Mouse (Mus musculus): Measurements from ENCODE around the gene Rptor. TPM values are rescaled to one million over a fixed set of nuclear protein-coding genes. Genes with fewer than 3 reads are reported as not detected.

The Rptor gene
- polyA plus RNA-seq, 1 experiment from 2014 or later = 9.2 TPM

DNA sequence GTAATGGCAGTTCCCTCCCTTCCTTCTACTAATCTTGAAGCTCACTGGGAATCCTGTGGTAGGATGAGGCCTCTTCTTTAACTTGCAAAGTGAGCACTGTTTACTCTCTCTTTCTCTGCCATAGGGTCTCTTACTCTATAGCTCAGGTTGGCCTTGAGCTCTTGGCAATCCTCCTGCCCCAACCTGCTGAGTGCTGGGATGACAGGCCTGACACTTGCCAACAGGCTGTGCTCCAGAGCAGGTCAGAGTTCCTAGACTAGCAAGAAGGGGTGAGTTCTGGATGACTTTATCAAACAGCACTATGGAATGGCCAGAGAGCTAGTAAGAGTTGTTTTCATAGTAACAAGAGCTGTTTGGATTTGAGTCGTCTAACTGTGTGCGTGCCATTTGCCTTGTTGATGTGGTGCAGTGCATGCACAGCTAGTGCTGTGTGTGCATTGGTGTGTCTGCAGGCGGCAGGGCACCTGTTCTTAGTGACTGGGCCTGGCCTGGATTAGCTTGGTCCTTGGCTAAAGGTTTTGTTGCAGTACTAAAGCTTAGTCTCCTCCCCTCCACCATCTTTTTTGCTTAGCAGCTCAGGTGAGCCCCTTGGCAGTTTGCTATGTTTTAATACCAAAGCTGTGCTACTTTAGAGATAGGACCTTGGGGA, 28.6 kb downstream of the Rptor start:
- Histone ChIP-seq H3K36me3 (ENCODE audit: poor library complexity, severe bottlenecking) (no peaks in the 10 kb centered on the region), H3K9ac (no peak overlapping the region), H3K4me3 (no peak overlapping the region), H3K9me3 (replicated peaks) (no peaks in the 10 kb centered on the region), H3K4me2 (no peak overlapping the region), H3K27ac (no peak overlapping the region), H3K4me1 (peaks cover 21% of the 10 kb centered on the region), H3K27me3 (no peaks in the 10 kb centered on the region)
- no peak for ATAC-seq
- 81% methylated on average over 3 of the region's 3 CpGs for WGBS

DNA sequence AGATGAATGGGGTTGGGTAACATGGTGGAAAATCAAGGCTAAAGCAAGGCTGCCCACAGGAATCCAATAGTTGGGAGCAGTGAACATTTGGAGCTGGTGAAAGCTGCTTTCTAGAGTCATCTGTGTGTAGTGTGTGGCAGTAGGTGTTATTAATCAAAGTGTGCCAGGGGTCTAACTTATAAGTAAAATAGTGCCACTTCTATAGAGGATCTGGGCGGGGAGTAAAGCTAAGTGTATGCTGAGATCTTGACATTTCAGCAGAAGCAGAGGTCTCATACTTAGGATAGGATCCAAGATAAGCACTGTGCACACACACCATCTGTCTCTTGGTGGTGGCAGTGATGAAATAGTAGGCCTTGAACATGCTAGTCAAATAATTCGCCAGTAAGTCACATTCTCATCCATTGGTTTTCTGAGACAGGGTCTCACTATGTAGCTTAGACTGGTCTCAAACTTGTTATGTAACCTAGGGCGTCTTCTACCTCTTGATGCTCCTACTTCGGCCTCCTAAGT, 33.7 kb downstream of the Rptor start:
- Histone ChIP-seq H3K4me2 (no peak overlapping the region), H3K4me3 (no peak overlapping the region), H3K27me3 (no peaks in the 10 kb centered on the region), H3K36me3 (ENCODE audit: poor library complexity, severe bottlenecking) (no peaks in the 10 kb centered on the region), H3K4me1 (peaks cover 28% of the 10 kb centered on the region), H3K27ac (no peak overlapping the region), H3K9me3 (replicated peaks) (no peaks in the 10 kb centered on the region), H3K9ac (no peak overlapping the region)
- no peak for ATAC-seq
- WGBS = 98% methylated on average over 4 of the region's 4 CpGs

DNA sequence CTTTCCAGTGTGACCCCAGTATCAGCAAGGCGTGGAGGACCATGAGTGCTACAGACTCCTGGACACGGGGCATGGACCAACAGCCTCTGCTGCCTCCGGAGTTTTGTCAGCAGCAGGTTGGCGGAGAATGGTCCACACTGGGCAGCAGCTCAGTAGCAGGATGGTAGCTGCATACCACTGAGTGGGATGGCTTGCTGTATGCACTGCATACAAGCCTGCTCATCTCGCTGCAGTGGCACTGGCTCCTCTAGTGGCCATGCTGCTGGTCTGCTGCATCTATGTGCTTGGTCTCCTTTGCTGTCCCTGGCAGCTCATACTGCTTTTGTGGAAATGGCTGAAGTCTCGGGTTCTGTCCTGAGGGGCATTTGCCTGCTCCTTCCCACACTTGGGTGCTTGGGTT, 34.8 kb downstream of the Rptor start:
- ATAC-seq = no peak
- WGBS = 87% methylated on average over 6 of the region's 6 CpGs
- H3K9ac ChIP-seq = no peak overlapping the region
- no peaks in the 10 kb centered on the region for H3K9me3 ChIP-seq (replicated peaks)
- H3K27me3 ChIP-seq = no peaks in the 10 kb centered on the region
- H3K36me3 ChIP-seq (ENCODE audit: poor library complexity, severe bottlenecking) = no peaks in the 10 kb centered on the region
- H3K4me1 ChIP-seq = peaks cover 34% of the 10 kb centered on the region
- no peak overlapping the region for H3K4me3 ChIP-seq
- H3K4me2 ChIP-seq = no peak overlapping the region
- H3K27ac ChIP-seq = no peak overlapping the region

DNA sequence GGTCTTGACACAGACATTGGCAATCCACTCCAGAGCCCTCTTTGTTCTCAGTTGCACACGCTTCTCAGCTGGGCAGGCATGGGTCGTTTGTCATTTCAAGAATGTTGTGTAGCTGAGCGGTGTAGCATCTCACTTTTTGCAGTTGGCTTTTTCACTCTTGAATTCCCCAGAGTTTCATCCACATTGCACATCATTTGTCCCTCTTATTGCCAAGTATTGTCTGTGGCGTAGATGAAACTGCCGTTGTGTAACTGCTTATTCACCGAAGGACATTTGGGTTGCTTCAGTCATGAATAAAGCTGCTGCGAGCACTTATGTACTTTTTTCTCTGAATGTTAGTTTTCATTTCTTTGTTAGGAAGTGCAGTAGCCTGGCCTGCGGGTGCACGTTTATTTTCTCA, 37.8 kb downstream of the Rptor start:
- Histone ChIP-seq H3K36me3 (ENCODE audit: poor library complexity, severe bottlenecking) (no peaks in the 10 kb centered on the region), H3K9me3 (replicated peaks) (no peaks in the 10 kb centered on the region), H3K27me3 (no peaks in the 10 kb centered on the region), H3K4me1 (peaks cover 52% of the 10 kb centered on the region), H3K27ac (no peak overlapping the region), H3K4me2 (no peak overlapping the region), H3K9ac (no peak overlapping the region), H3K4me3 (no peak overlapping the region)
- no peak for ATAC-seq
- WGBS = 78% methylated on average over 9 of the region's 9 CpGs

DNA sequence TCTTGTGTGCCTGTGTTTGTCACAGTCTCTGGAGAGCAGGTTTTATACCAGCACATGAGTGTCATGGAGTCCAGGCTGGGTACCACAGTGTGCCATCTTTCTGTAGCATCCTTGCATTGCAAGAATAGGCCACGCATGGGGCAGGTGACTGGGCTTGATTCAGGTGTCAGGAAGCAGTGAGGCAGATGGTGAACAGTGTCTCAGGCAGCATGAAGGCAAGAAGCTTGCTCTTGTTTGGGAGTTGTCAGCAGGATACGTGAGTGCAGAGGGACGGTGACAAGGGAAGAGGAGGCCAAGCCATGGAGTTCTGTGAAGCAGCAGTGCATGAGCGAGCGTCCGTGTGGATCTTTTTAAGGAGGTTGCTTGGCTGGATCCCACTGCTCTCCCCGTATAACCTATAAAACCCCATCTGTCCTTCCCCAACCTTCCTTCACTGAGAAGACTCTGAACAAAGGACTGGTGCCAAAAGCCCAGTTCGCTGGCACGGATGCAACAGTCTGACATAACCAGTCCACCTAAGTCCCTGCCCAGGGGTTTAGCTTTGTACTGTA, 39.2 kb downstream of the Rptor start:
- Histone ChIP-seq H3K27me3 (no peaks in the 10 kb centered on the region), H3K36me3 (ENCODE audit: poor library complexity, severe bottlenecking) (no peaks in the 10 kb centered on the region), H3K4me1 (peaks cover 55% of the 10 kb centered on the region), H3K9me3 (replicated peaks) (no peaks in the 10 kb centered on the region), H3K4me2 (no peak overlapping the region), H3K4me3 (no peak overlapping the region), H3K9ac (no peak overlapping the region), H3K27ac (no peak overlapping the region)
- WGBS = 82% methylated on average over 9 of the region's 9 CpGs
- no peak for ATAC-seq

DNA sequence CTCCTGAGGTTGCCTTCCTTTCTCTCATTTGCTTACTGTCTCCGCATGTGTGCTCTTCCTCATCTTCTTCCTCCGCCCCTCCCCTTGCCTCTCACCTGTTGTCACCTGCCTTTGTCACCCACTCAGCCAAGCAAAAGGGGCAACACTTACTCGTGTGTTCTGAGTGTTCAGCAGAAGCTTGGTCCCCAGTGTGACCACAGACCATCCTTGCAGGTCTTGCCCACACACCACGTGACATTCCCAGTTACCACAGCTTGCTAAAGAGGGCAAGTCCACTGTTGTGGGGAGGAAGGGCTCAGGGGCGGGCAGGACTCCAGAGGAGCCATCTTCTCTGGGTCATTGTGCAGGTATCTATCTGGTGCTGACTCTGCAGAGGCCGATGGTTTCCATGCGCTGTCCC, 40.6 kb downstream of the Rptor start:
- H3K27ac ChIP-seq = no peak overlapping the region
- H3K4me3 ChIP-seq = no peak overlapping the region
- H3K9me3 ChIP-seq (replicated peaks) = no peaks in the 10 kb centered on the region
- 85% methylated on average over 7 of the region's 7 CpGs for WGBS
- peaks cover 51% of the 10 kb centered on the region for H3K4me1 ChIP-seq
- ATAC-seq = no peak
- H3K27me3 ChIP-seq = no peaks in the 10 kb centered on the region
- H3K36me3 ChIP-seq (ENCODE audit: poor library complexity, severe bottlenecking) = no peaks in the 10 kb centered on the region
- no peak overlapping the region for H3K4me2 ChIP-seq
- no peak overlapping the region for H3K9ac ChIP-seq

DNA sequence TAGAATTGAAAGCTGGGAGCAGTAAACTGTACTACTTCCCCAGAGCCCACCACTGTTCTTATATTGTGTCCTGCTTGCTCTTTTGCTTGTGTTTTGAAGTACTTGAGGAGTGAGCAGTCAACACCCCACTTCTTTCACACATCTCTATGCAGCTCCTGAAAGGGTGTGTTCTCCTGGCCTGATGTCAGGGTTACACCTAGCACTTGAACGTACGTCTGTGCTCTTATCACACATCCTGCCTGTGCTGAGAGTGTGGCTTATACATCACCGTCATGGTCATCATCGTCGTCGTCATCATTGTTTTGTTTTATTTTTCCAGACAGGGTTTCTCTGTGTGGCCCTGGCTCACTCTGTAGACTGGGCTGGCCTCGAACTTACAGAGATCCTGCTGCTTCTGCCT, 41.4 kb downstream of the Rptor start:
- no peak overlapping the region for H3K27ac ChIP-seq
- no peak overlapping the region for H3K4me3 ChIP-seq
- peaks cover 46% of the 10 kb centered on the region for H3K4me1 ChIP-seq
- no peaks in the 10 kb centered on the region for H3K36me3 ChIP-seq (ENCODE audit: poor library complexity, severe bottlenecking)
- ATAC-seq = no peak
- H3K27me3 ChIP-seq = no peaks in the 10 kb centered on the region
- H3K4me2 ChIP-seq = no peak overlapping the region
- 90% methylated on average over 7 of the region's 7 CpGs for WGBS
- H3K9ac ChIP-seq = no peak overlapping the region
- no peaks in the 10 kb centered on the region for H3K9me3 ChIP-seq (replicated peaks)

DNA sequence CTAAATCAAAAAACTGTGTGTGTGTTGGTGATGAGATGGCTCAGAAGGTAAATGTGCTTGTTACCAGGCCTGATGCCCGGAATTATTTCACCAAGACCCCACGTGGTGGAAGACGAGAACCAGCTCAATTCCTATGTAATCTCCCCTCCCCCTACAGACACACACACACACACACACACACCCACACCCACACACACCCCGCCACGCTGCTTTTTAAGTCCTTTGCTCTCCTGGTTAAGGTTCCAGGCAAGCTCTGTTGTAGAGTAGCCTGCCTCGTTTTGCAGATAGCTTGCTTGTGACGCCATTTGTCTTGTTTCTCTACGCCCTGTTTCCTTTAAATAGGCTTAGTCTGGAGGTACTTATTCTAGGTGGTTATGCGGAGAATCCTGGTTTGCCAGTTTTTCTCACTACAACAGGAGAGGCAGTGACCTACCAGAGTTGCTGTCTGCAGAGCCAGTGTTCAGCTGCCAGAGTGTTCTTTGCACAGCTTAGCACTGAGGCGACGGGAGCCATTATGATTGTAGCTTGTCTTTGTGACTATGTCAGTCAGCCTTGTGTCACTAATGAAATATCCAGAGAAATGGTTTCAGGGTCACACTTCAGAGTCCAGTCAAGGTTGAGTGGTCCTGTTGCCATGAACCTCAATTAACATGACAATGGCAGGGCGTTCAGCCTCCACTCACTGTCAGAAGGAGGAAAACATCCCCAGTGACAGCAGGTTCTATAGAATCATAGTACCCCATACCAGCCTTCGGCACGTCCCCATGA, 42.1 kb downstream of the Rptor start:
- Histone ChIP-seq H3K36me3 (ENCODE audit: poor library complexity, severe bottlenecking) (no peaks in the 10 kb centered on the region), H3K27me3 (no peaks in the 10 kb centered on the region), H3K9me3 (replicated peaks) (no peaks in the 10 kb centered on the region), H3K4me2 (no peak overlapping the region), H3K27ac (peak overlapping the region; percentile 62), H3K4me3 (no peak overlapping the region), H3K4me1 (peaks cover 51% of the 10 kb centered on the region), H3K9ac (no peak overlapping the region)
- peak; percentile 24; the same call in 1 of the 2 replicates for ATAC-seq
- WGBS = 34% methylated on average over 14 of the region's 14 CpGs

DNA sequence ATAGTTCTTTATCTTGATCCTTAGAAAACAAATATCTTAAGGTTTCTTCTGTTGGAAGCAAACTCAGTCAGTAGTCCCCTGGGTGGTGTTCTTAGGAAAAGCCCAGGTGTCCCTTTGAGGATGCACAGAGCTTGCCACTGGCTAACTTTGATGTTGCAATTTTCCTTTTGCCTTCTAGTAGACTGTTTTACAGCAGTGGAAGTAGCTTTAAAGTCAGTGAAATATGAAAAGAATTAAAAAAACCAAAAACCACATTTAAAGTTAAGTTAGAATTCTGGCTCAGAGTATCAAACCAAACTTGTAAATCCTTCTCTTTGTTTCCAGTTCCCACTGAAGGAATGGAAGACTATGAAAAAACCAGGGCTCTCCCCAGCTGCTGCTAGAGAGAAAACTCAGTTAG, 47.8 kb downstream of the Rptor start:
- H3K27me3 ChIP-seq = no peaks in the 10 kb centered on the region
- no peak overlapping the region for H3K27ac ChIP-seq
- H3K4me2 ChIP-seq = no peak overlapping the region
- no peaks in the 10 kb centered on the region for H3K36me3 ChIP-seq (ENCODE audit: poor library complexity, severe bottlenecking)
- H3K9ac ChIP-seq = no peak overlapping the region
- H3K9me3 ChIP-seq (replicated peaks) = no peaks in the 10 kb centered on the region
- H3K4me3 ChIP-seq = no peak overlapping the region
- ATAC-seq = no peak
- peaks cover 13% of the 10 kb centered on the region; the same call in 1 of the 2 replicates for H3K4me1 ChIP-seq

DNA sequence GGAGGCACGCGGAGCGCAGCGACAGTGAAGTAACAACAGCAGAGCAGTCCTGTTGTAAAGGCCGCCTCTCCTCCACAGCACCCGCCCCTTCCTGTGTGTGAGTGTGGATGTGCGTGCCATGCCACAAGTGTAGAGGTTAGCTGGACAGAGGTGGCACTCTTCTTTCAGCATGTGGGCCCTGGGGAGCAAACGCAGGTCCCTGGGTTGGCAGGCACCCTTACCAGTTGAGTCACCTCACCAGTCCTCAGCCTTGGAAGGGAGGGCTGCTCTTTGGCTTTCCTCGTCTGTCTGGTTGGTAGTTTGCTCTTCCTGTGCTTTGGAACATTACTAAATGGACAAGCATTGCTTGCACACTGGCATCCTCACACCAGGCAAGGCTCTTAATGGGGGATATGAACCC, 50.6 kb downstream of the Rptor start:
- no peaks in the 10 kb centered on the region for H3K9me3 ChIP-seq (replicated peaks)
- H3K4me2 ChIP-seq = no peak overlapping the region
- 81% methylated on average over 9 of the region's 9 CpGs for WGBS
- no peak for ATAC-seq
- H3K4me3 ChIP-seq = no peak overlapping the region
- H3K4me1 ChIP-seq = 0 out of 2 replicates have a peak, but pooled peaks cover 9% of the 10 kb centered on the region
- H3K27me3 ChIP-seq = no peaks in the 10 kb centered on the region
- no peak overlapping the region for H3K27ac ChIP-seq
- no peaks in the 10 kb centered on the region for H3K36me3 ChIP-seq (ENCODE audit: poor library complexity, severe bottlenecking)
- no peak overlapping the region for H3K9ac ChIP-seq

DNA sequence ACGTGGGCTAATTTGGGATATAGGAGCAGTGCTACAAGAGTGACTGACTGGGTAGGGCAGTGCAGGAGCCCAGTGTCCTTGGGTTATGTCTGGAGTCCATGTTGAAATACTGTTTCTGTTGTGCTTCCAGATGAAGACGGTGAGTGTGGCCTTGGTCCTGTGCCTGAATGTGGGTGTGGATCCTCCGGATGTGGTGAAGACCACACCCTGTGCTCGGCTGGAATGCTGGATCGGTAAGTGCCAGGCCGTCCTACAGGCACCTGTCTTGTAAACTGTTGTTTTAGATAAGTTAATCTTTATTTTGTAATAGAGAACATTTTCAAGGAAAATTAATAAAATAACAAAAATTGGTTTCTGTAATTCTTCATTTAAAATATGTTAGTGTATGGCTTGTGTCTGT, 54.8 kb downstream of the Rptor start:
- H3K27me3 ChIP-seq = no peaks in the 10 kb centered on the region
- WGBS = 93% methylated on average over 6 of the region's 6 CpGs
- H3K9ac ChIP-seq = no peak overlapping the region
- H3K9me3 ChIP-seq (replicated peaks) = no peaks in the 10 kb centered on the region
- H3K4me2 ChIP-seq = no peak overlapping the region
- no peaks in the 10 kb centered on the region for H3K4me1 ChIP-seq
- no peak overlapping the region for H3K27ac ChIP-seq
- ATAC-seq = no peak
- H3K36me3 ChIP-seq (ENCODE audit: poor library complexity, severe bottlenecking) = no peaks in the 10 kb centered on the region
- H3K4me3 ChIP-seq = no peak overlapping the region

DNA sequence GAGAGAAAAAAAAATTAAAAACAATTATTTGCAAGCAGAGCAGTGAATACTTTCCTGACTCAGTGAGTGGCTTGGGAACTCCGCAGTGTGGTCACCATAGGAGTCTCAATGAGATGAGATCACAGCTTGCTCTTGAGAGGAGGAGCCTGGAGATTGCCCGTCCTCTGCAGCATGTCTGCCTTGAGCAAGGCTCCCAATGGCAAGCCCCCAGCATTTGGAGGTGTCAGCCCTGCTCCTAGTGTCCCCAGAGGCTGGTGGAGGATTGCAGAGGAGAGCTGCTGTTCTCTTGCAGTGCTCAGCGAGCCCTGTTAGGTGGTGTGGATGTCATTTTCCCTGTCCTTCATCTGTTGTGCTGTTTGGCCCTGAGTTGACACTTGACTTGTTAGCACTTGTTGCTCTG, 56.6 kb downstream of the Rptor start:
- H3K27ac ChIP-seq = no peak overlapping the region
- 95% methylated on average over 3 of the region's 3 CpGs for WGBS
- H3K4me1 ChIP-seq = peaks cover 6% of the 10 kb centered on the region
- H3K9ac ChIP-seq = no peak overlapping the region
- no peaks in the 10 kb centered on the region for H3K27me3 ChIP-seq
- no peaks in the 10 kb centered on the region for H3K9me3 ChIP-seq (replicated peaks)
- no peaks in the 10 kb centered on the region for H3K36me3 ChIP-seq (ENCODE audit: poor library complexity, severe bottlenecking)
- H3K4me2 ChIP-seq = no peak overlapping the region
- no peak overlapping the region for H3K4me3 ChIP-seq
- no peak for ATAC-seq

Data from forebrain, embryonic 13.5 days (tissue).